Mouse (Mus musculus) cerebellum, adult 9-11 months (tissue): Measurements from ENCODE around the gene Olfr1232.

ENCODE experiments used
- DNase-seq: peaks from one replicate; pipeline ENCODE4 v3.0.0; 2022

Olfr1232 gene

GRCm38 (mm10) chr2:89329575-89329974 lies at the start of gene Olfr1232:
Olfr1232 (minus strand) TSS chr2:89329675.
- no peak for DNase-seq

DNA sequence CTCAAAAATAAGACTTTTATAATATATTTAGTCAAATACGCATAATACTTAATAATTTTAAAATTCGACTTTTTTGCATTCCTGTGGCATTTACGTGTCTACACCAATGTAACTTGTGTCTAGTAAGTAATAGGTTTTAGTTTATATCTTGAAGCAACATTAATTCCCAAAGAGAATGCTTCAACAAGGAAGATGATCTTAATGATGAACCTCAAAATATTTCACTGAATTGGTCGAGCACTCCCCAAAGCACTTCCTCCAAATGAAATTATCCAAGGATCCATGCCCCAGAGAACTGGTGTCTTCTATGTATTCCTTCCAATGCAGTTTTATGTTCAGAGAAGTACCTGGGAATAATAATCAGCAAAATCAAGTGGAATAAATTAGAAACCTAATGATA lies 35.3 kb upstream of the Olfr1232 start, which contains the start of gene Olfr1234:
TSS of gene Olfr1234 (minus strand) at position 101 of the 400 bp plus-strand sequence.
- no peak for DNase-seq

- DNase-seq, result no peak
These were observed 12.8 kb upstream of the Olfr1232 start, which contains the start of gene Olfr1233 for GRCm38 (mm10) chr2:89342298-89342697. Olfr1233 (minus strand) TSS chr2:89342398.

DNA sequence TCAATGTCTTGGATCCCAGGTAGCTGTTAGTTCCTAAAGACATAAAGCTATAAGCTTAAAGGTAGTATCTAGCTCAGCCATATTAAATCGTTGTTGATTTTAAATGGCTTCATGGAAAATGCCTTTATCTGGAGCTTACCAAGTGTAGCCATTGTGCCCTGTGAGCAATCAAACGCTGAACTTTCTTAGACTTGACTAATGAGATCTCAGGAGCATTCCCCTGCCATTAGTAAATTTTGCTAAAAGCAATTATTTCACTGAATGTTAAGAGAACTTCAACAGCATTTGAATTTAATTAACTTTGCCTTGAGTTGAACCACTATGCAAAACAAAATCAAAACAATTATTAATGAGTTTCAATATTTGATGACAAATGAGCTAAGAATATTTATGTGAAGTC lies 22.5 kb downstream of the Olfr1232 start, which contains the start of gene Olfr1231:
TSS of gene Olfr1231 (minus strand) at position 101 of the 400 bp plus-strand sequence.
- DNase-seq, result no peak

GRCm38 (mm10) chr2:89297168-89297567 lies 32.3 kb downstream of the Olfr1232 start, which contains the start of gene Olfr1230:
Olfr1230 (minus strand) TSS chr2:89297268.
- DNase-seq, result no peak

DNA sequence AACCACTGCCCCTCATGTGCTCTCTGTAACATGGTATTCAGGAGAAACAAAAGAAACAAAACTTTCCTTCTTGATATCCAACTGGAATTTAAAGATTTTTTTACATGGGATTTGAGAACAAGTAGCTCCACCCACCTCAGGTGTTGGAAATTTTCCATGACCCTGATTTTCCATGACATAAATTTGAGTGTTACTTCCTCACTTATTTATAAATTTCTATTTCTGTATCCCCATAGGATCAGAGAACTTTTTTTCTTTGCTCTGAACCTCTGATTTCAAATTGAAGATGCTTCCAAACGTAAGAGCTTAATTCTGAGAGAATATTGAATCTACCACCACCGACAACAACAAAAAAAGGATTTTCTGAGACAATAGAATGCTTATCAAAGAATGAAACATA lies 41.6 kb downstream of the Olfr1232 start, which contains the start of gene Olfr1229:
TSS of gene Olfr1229 (minus strand) at position 101 of the 400 bp plus-strand sequence.
- DNase-seq, result no peak
